Mouse (Mus musculus) limb, embryonic 10.5 days (tissue): ENCODE results near the gene Fat4. TPM values are rescaled to one million over a fixed set of nuclear protein-coding genes. Genes with fewer than 3 reads are reported as not detected.

ENCODE experiments used
- DNase-seq: peaks from one replicate; pipeline ENCODE4 v3.0.0-alpha.2; 2017; ENCODE audit warnings: low spot score
- H3K27ac ChIP-seq: fragments of 300-500 bp; sonication (generic); 2 replicates; pipeline ENCODE4 v1.5.1; 2016; ENCODE audit warnings: mild to moderate bottlenecking
- H3K27me3 ChIP-seq: fragments of 300-500 bp; sonication (generic); 2 replicates; pipeline ENCODE4 v1.6.1; 2016; ENCODE audit warnings: low read depth, mild to moderate bottlenecking; ENCODE audit not compliant: poor library complexity, severe bottlenecking
- H3K36me3 ChIP-seq: fragments of 300-500 bp; sonication (generic); 2 replicates; pipeline ENCODE4 v1.6.1; 2016; ENCODE audit warnings: mild to moderate bottlenecking, moderate library complexity
- H3K4me1 ChIP-seq: fragments of 300-500 bp; sonication (generic); 2 replicates; pipeline ENCODE4 v1.6.1; 2016
- H3K4me3 ChIP-seq: fragments of 300-500 bp; sonication (generic); 2 replicates; pipeline ENCODE4 v1.5.1; 2016; ENCODE audit warnings: mild to moderate bottlenecking, moderate library complexity
- H3K9me3 ChIP-seq: fragments of 300-500 bp; sonication (generic); replicated peaks from 2 replicates; pipeline ENCODE4 v1.6.1; 2016; ENCODE audit warnings: mild to moderate bottlenecking
- WGBS: fragments of 180-500 bp; shearing (Covaris S2); methylation state at CpG from one replicate; pipeline ENCODE4 v1.1.7; 2016; 5-methylcytosine and 5-hydroxymethylcytosine counted together
- polyA plus RNA-seq: library from polyadenylated mRNA; unstranded; fragments of >200 nt; fragmentation: Nextera tagmentation; extraction: Ambion mirVana; gene quantifications from 2 replicates; pipeline ENCODE4 v1.2.1, GENCODE M21; 2016

Fat4 gene
- polyA plus RNA-seq, 1 experiment from 2014 or later = 6.6 TPM

DNA sequence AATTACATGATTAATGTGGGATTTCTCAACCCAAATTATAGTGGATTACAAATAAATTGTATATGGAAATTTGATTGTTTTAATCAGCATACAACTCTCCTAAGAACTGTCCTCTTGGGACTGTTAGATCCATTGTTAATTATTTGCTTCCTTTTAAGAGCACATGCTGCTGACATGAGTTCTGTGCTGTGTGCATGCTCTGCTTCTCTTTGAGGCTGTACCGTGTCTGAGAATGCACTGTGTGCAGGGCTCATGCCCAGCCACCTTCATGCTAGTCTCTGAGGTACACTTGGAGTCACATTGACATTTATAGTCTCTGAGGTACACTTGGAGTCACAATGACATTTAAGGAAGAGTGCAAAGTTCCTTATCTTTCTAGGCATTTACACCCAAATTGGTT is 58.4 kb downstream of the Fat4 start:
- H3K27ac ChIP-seq = no peak overlapping the region
- H3K36me3 ChIP-seq = peaks cover 26% of the 10 kb centered on the region
- DNase-seq = no peak

DNA sequence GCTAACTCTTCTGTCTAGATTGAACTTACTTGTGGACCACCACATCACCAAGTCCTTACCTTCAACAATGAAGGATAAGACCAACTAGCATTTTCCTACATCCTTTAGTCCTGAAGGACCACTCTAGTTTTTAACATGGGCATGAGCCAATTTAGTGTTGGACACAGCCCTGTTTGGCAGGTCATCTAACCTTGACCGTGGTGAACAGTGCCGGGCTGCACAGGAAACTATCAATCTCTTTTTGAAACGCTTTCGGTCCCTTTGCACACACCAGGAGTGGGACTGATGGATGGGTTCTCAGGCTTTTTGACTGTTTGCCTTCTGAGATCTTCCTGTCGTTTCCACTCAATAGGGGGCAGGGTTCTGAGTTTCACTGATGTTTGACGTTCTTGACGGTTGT is 61.0 kb downstream of the Fat4 start:
- Histone ChIP-seq H3K27me3 (no peaks in the 10 kb centered on the region), H3K27ac (no peak overlapping the region), H3K4me3 (no peak overlapping the region), H3K9me3 (no peaks in the 10 kb centered on the region), H3K36me3 (peaks cover 41% of the 10 kb centered on the region), H3K4me1 (peaks cover 11% of the 10 kb centered on the region; the same call in 1 of the 2 replicates)
- WGBS = 77% methylated on average over 7 of the region's 7 CpGs
- DNase-seq = no peak

More for the DNA sequence above, 58.4 kb downstream of the Fat4 start:
- H3K4me1 ChIP-seq = peaks cover 11% of the 10 kb centered on the region; the same call in 1 of the 2 replicates
- no peak overlapping the region for H3K4me3 ChIP-seq
- no peaks in the 10 kb centered on the region for H3K27me3 ChIP-seq
- no peaks in the 10 kb centered on the region for H3K9me3 ChIP-seq
- WGBS = 81% methylated on average over 1 of the region's 1 CpGs

DNA sequence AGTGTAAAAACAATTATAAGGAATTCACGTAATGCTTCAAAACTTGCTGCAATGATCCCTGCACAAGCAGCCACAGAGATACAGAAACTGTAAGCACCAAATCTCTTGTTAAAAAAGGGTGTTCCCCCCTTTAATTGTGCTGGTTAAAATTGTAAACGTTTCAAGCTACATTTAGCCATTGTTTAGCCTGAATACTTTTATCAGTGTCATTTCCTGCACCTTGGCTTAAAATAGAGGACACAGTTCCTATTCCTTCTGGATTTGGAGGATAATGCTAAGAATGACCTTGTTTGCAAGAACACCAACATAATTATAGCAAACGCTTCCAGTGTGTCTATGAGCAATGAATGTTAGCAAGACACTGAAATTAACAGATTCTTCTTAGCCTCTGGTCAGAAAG is 65.9 kb downstream of the Fat4 start:
- Histone ChIP-seq H3K4me1 (peaks cover 8% of the 10 kb centered on the region; the same call in 1 of the 2 replicates), H3K4me3 (no peak overlapping the region), H3K36me3 (peaks cover 53% of the 10 kb centered on the region), H3K27ac (no peak overlapping the region), H3K9me3 (no peaks in the 10 kb centered on the region), H3K27me3 (no peaks in the 10 kb centered on the region)
- no peak for DNase-seq
- WGBS = 78% methylated on average over 3 of the region's 3 CpGs

DNA sequence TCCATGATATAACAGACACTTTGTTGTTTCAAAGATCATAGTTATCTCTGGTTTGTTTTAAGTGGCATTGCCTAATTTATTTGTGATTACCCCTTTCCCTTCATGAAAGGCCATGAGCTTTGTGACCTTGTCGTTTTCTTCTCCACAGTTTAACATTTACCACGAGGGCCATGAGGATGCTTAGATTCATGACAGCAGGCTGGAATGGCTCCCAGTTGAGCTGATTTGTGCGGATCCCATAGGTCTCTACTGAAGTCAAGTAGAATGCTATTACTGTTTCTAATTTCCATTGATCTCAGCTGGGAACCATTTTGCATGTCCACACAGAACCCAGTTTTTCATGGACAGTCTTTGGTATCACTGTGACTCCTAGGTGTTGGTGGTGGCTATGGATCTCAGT is 67.5 kb downstream of the Fat4 start:
- Histone ChIP-seq H3K4me3 (no peak overlapping the region), H3K4me1 (peaks cover 4% of the 10 kb centered on the region; the same call in 1 of the 2 replicates), H3K9me3 (no peaks in the 10 kb centered on the region), H3K27me3 (no peaks in the 10 kb centered on the region; the same call in 1 of the 2 replicates), H3K36me3 (peaks cover 52% of the 10 kb centered on the region), H3K27ac (no peak overlapping the region)
- no peak for DNase-seq
- WGBS = 67% methylated on average over 3 of the region's 3 CpGs

DNA sequence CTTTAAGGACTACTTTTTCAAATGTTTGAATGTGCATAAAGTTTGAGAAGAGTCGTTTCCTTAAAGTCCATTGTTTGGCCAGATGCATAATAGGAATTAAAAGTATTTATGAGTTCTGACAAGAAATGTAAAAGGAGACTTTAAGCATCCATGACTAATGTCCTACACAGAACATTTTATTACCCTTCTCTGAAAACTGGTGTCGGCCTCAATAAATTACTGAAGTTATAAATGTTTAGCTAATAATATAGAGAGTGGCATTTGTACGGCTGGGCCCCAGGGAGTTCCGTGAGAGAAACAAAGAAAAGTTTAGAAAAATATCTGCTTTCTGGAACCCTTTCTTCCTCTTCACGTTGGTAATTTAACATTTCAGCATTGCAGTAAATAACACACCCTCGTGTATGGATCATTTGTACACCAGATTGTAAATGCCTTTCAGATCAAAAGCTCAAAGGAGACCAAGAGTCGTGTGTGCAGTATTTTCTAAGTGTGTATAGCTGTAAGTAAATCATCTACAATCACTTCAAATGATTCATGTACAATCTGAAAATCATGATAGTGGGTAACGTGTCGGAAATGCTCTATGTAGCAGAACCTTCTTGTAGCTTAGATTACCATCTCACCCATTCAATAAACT is 69.4 kb downstream of the Fat4 start:
- peaks cover 42% of the 10 kb centered on the region for H3K36me3 ChIP-seq
- no peak overlapping the region for H3K4me3 ChIP-seq
- no peaks in the 10 kb centered on the region; the same call in 1 of the 2 replicates for H3K27me3 ChIP-seq
- H3K9me3 ChIP-seq = no peaks in the 10 kb centered on the region
- H3K4me1 ChIP-seq = peaks cover 4% of the 10 kb centered on the region; the same call in 1 of the 2 replicates
- DNase-seq = no peak
- no peak overlapping the region for H3K27ac ChIP-seq
- 60% methylated on average over 9 of the region's 9 CpGs for WGBS

DNA sequence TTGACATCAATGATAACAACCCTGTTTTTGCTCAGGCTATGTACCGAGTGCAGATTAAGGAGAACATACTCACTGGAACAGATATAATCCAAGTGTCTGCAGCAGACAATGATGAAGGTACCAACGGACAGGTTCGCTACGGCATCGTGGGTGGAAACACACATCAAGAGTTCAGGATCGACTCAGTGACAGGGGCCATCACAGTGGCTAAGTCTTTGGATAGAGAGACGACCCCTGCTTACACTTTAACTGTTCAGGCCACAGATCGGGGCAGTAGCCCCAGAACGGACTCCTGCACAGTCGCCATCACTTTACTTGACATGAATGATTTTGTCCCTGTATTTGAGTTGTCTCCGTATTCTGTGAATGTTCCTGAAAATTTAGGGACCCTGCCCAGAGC is 70.4 kb downstream of the Fat4 start:
- Histone ChIP-seq H3K9me3 (no peaks in the 10 kb centered on the region), H3K36me3 (peaks cover 43% of the 10 kb centered on the region), H3K27me3 (no peaks in the 10 kb centered on the region; the same call in 1 of the 2 replicates), H3K4me3 (no peak overlapping the region), H3K27ac (no peak overlapping the region), H3K4me1 (peaks cover 4% of the 10 kb centered on the region; the same call in 1 of the 2 replicates)
- DNase-seq = no peak
- WGBS = 96% methylated on average over 11 of the region's 11 CpGs

DNA sequence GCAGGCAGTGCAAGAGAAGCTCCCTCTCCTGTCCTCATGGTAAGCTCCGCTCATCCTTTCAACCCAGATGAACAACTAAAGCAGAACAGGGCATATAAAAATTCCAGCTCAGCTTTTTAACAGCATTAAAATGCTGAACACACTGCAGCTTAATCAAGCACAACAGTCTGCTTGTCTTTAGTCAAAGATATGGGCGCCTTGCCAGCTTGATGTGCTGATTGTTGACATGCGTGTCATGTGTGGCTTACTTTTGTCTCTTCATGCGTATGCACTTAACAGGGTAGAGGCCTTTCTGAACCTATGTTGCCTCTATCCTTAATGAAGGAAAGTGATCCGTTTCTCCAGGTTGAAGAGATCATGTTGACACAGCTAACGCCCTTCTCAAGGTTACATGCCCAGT is 75.6 kb downstream of the Fat4 start:
- H3K4me1 ChIP-seq = no peaks in the 10 kb centered on the region
- peaks cover 23% of the 10 kb centered on the region for H3K36me3 ChIP-seq
- no peaks in the 10 kb centered on the region; the same call in 1 of the 2 replicates for H3K27me3 ChIP-seq
- no peak overlapping the region for H3K4me3 ChIP-seq
- WGBS = 90% methylated on average over 6 of the region's 6 CpGs
- H3K27ac ChIP-seq = no peak overlapping the region
- DNase-seq = no peak
- no peaks in the 10 kb centered on the region for H3K9me3 ChIP-seq

GRCm38 (mm10) chr3:38967480-38967879 is 80.7 kb downstream of the Fat4 start:
- no peaks in the 10 kb centered on the region for H3K27me3 ChIP-seq
- no peak for DNase-seq
- no peaks in the 10 kb centered on the region for H3K9me3 ChIP-seq
- no peaks in the 10 kb centered on the region for H3K4me1 ChIP-seq
- peaks cover 24% of the 10 kb centered on the region for H3K36me3 ChIP-seq
- no peak overlapping the region for H3K4me3 ChIP-seq
- no peak overlapping the region for H3K27ac ChIP-seq

DNA sequence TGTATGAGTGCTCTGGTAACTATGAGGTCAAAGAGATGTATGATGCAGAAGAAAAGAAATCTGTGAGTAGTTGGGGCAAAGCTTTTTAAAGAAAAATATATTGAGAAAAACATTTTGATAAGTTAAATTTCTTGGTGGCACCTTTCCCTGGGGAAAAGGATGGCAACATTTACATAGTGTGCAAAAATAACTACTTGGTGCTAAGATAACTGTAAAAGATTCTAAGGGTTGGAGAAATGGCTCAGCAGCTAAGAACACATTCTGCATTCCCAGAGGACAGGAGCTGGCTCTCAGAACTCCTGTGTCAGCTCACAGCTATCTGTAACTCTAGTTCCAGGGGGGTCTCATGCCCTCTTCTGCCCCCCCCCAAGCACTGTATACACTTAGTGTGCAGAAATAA is 99.6 kb downstream of the Fat4 start:
- peaks cover 43% of the 10 kb centered on the region for H3K36me3 ChIP-seq
- no peaks in the 10 kb centered on the region for H3K4me1 ChIP-seq
- no peaks in the 10 kb centered on the region for H3K27me3 ChIP-seq
- DNase-seq = no peak
- H3K4me3 ChIP-seq = no peak overlapping the region
- no peak overlapping the region for H3K27ac ChIP-seq
- no peaks in the 10 kb centered on the region for H3K9me3 ChIP-seq

DNA sequence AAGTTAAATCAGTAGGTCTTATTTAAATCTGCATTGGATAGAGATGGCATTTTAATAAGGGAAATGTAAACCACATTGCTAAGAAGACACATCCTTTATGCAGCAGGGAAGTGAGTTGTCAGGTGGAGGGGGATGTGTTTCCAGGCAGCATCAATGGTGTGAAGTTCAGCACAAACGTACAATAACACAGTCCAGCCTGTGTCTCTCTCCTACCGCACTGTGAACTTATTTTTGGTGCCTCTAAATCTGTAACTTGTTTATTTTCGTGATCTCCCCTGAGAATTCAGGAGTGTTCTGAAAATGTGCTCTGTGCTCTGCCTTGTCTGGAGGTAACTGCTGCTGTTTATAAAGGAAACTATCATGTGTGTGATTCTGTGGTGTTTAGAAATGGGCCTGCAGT is 102.4 kb downstream of the Fat4 start:
- no peaks in the 10 kb centered on the region for H3K4me1 ChIP-seq
- H3K27ac ChIP-seq = no peak overlapping the region
- peaks cover 23% of the 10 kb centered on the region; the same call in 1 of the 2 replicates for H3K36me3 ChIP-seq
- no peak overlapping the region for H3K4me3 ChIP-seq
- WGBS = 86% methylated on average over 3 of the region's 3 CpGs
- no peak for DNase-seq
- no peaks in the 10 kb centered on the region for H3K27me3 ChIP-seq
- H3K9me3 ChIP-seq = no peaks in the 10 kb centered on the region

- WGBS = 89% methylated on average over 3 of the region's 3 CpGs
- Histone ChIP-seq H3K4me3 (no peak overlapping the region), H3K36me3 (peaks cover 67% of the 10 kb centered on the region), H3K27me3 (no peaks in the 10 kb centered on the region), H3K9me3 (no peaks in the 10 kb centered on the region), H3K27ac (no peak overlapping the region), H3K4me1 (no peaks in the 10 kb centered on the region)
- no peak for DNase-seq
Observed at GRCm38 (mm10) chr3:39000011-39000410, 113.3 kb downstream of the Fat4 start.

DNA sequence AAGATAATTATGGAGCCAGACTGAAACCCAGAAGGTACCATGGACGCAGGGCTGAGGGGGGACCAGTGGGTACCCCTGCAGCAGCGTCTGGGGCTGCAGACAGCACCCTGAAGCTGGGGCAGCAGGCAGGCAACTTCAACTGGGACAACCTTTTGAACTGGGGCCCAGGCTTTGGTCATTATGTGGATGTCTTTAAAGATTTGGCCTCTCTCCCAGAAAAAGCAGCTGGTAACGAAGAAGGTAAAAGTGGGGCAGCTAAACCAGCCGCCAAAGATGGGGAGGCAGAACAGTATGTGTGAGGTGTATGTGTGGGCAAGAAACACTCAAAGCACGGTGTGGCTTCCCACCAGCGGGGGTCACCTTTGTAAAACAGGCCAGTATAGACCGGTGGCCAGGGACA is 123.8 kb downstream of the Fat4 start:
- WGBS = 88% methylated on average over 7 of the region's 7 CpGs
- Histone ChIP-seq H3K4me3 (no peak overlapping the region), H3K36me3 (peaks cover 58% of the 10 kb centered on the region), H3K27ac (no peak overlapping the region), H3K4me1 (no peaks in the 10 kb centered on the region), H3K9me3 (no peaks in the 10 kb centered on the region), H3K27me3 (no peaks in the 10 kb centered on the region)
- DNase-seq = no peak

GRCm38 (mm10) chr3:39017633-39018032 is 130.9 kb downstream of the Fat4 start:
- 82% methylated on average over 1 of the region's 1 CpGs for WGBS
- H3K9me3 ChIP-seq = no peaks in the 10 kb centered on the region
- peaks cover under 1% of the 10 kb centered on the region; the same call in 1 of the 2 replicates for H3K36me3 ChIP-seq
- no peak overlapping the region for H3K27ac ChIP-seq
- H3K4me3 ChIP-seq = no peak overlapping the region
- no peak for DNase-seq
- H3K27me3 ChIP-seq = no peaks in the 10 kb centered on the region
- H3K4me1 ChIP-seq = no peaks in the 10 kb centered on the region

GRCm38 (mm10) chr3:39036113-39036512 is 149.4 kb downstream of the Fat4 start:
- no peak for DNase-seq
- 80% methylated on average over 2 of the region's 2 CpGs for WGBS
- Histone ChIP-seq H3K27ac (no peak overlapping the region), H3K36me3 (no peaks in the 10 kb centered on the region), H3K27me3 (no peaks in the 10 kb centered on the region), H3K4me1 (no peaks in the 10 kb centered on the region), H3K4me3 (no peak overlapping the region), H3K9me3 (no peaks in the 10 kb centered on the region)
